Comparison of ENCODE assay signal across 28 mouse cellular contexts in the genomic region with DNA sequence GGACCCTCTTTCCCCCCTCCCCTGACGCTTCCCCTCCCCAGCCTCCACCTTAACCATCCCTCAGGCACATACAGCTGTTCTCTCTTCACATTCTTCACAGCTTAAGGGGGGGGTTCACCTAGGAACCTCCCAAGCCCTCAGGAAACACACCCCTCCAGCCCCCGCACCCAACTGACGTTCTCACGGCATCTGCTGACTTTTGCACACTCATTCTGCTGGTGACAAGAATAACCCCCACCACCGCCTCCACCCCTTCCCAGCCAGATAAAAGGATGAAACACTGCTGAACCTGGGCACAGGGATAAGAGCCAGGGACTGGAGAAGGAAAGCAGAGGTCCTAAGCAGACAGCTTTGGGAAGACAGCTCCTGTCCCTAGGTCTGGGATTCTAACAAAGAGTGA.
"Had no signal": no experiment of that assay in that cellular context is flagged by ENCODE, and none has a peak within 500 bp of the region (broad histone marks: within the 10 kb centered on the region; RNA-seq: fewer than 3 reads in every experiment).

No protein-coding gene starts in this region.

- H3K4me1 ChIP-seq: embryonic facial prominence, embryonic 13.5 days; forebrain, embryonic 15.5 days had no signal

- H3K27ac ChIP-seq: embryonic facial prominence, embryonic 10.5 days; embryonic facial prominence, embryonic 12.5 days; embryonic facial prominence, embryonic 13.5 days; embryonic facial prominence, embryonic 15.5 days; forebrain, embryonic 10.5 days; forebrain, embryonic 12.5 days; forebrain, embryonic 13.5 days; forebrain, embryonic 15.5 days; gastrocnemius, adult 2 months; heart, adult 2 months had no signal

- H3K27me3 ChIP-seq: embryonic facial prominence, embryonic 12.5 days; embryonic facial prominence, embryonic 13.5 days; embryonic facial prominence, embryonic 15.5 days; forebrain, embryonic 12.5 days; forebrain, embryonic 13.5 days; forebrain, embryonic 15.5 days had no signal

- H3K9me3 ChIP-seq: embryonic facial prominence, embryonic 10.5 days; embryonic facial prominence, embryonic 12.5 days; embryonic facial prominence, embryonic 13.5 days; embryonic facial prominence, embryonic 15.5 days; forebrain, embryonic 10.5 days; forebrain, embryonic 12.5 days; forebrain, embryonic 13.5 days; forebrain, embryonic 15.5 days had no signal

- H3K4me2 ChIP-seq: embryonic facial prominence, embryonic 12.5 days; embryonic facial prominence, embryonic 13.5 days; embryonic facial prominence, embryonic 15.5 days; forebrain, embryonic 12.5 days; forebrain, embryonic 13.5 days; forebrain, embryonic 15.5 days had no signal

- H3K36me3 ChIP-seq: embryonic facial prominence, embryonic 10.5 days; embryonic facial prominence, embryonic 12.5 days; embryonic facial prominence, embryonic 13.5 days; embryonic facial prominence, embryonic 15.5 days; forebrain, embryonic 10.5 days; forebrain, embryonic 12.5 days; forebrain, embryonic 15.5 days had no signal

- H3K9ac ChIP-seq: embryonic facial prominence, embryonic 12.5 days; embryonic facial prominence, embryonic 13.5 days; embryonic facial prominence, embryonic 15.5 days; forebrain, embryonic 12.5 days; forebrain, embryonic 13.5 days; forebrain, embryonic 15.5 days; forebrain, postnatal 0 days had no signal

- H3K4me3 ChIP-seq: embryonic facial prominence, embryonic 10.5 days; embryonic facial prominence, embryonic 12.5 days; embryonic facial prominence, embryonic 13.5 days; embryonic facial prominence, embryonic 15.5 days; erythroblast, embryonic 14.5 days; forebrain, embryonic 10.5 days; forebrain, embryonic 12.5 days; forebrain, embryonic 13.5 days; forebrain, embryonic 15.5 days; gastrocnemius, adult 2 months; heart, adult 2 months had no signal

- DNase-seq: cerebellum, adult 8-10 months; cerebellum, adult 9-10 months; cerebellum, adult 9-11 months; cerebellum, postnatal 10 days; cerebellum, postnatal 14 days; cerebellum, postnatal 25 days; cerebellum, postnatal 36 days; embryo, embryonic 11 days; forebrain, postnatal 0 days; gastrocnemius, adult 2 months; gastrocnemius, postnatal 10 days; gastrocnemius, postnatal 14 days; gastrocnemius, postnatal 25 days; gastrocnemius, postnatal 36 days; heart, adult 11 months; heart, adult 18-20 months; heart, adult 2 months had no signal

- ATAC-seq: forebrain, embryonic 13.5 days; forebrain, embryonic 14.5 days; forebrain, embryonic 15.5 days; forebrain, embryonic 16.5 days; forebrain, postnatal 0 days had no signal
